Mouse (Mus musculus) liver, embryonic 14.5 days (tissue): ENCODE data around the gene Reps2. TPM values are rescaled to one million over a fixed set of nuclear protein-coding genes. Genes with fewer than 3 reads are reported as not detected.

Experiments used
- ATAC-seq: fragments of 200-750 bp; cut with Nextera tagmentation; 2 replicates; pipeline ENCODE4 v1.8.0; 2017; ENCODE audit warnings: moderate number of reproducible peaks, mild to moderate bottlenecking, moderate library complexity; ENCODE audit not compliant: insufficient read depth
- DNase-seq, 3 experiments: peaks; one replicate each; pipeline ENCODE4 v3.0.0-alpha.2; 2012 to 2013; ENCODE audit warnings: low read depth in 3 of 3, low spot score in 3 of 3
- H3K27ac ChIP-seq: fragments of 300-500 bp; sonication (generic); 2 replicates; pipeline ENCODE4 v1.5.1; 2014; ENCODE audit warnings: moderate library complexity, mild to moderate bottlenecking, control low read depth, inconsistent platforms
- H3K27me3 ChIP-seq: fragments of 300-500 bp; sonication (generic); 2 replicates; pipeline ENCODE4 v1.6.1; 2014; ENCODE audit warnings: mild to moderate bottlenecking, low read length, moderate library complexity; ENCODE audit not compliant: control insufficient read depth, insufficient read depth
- H3K36me3 ChIP-seq: fragments of 300-500 bp; sonication (generic); replicated peaks from 2 replicates; pipeline ENCODE4 v1.6.1; 2014; ENCODE audit warnings: low read depth; ENCODE audit not compliant: control insufficient read depth, insufficient read depth
- H3K4me1 ChIP-seq, 2 experiments: fragments of 200-500 bp in 1 of 2; fragments of 300-500 bp in 1 of 2; sonication (generic) in 1 of 2; replicated peaks; 2 replicates each; pipeline ENCODE4 v1.6.1; 2012 to 2014; ENCODE audit warnings: antibody characterized with exemption in 1 of 2, inconsistent platforms in 1 of 2, low read length in 1 of 2; ENCODE audit not compliant: control insufficient read depth in 2 of 2, insufficient read depth in 2 of 2
- H3K4me2 ChIP-seq: fragments of 300-500 bp; sonication (generic); 2 replicates; pipeline ENCODE4 v1.6.1; 2014; ENCODE audit warnings: low read depth, mild to moderate bottlenecking, control low read depth, moderate library complexity
- H3K4me3 ChIP-seq, 2 experiments: fragments of 200-500 bp in 1 of 2; fragments of 300-500 bp in 1 of 2; sonication (generic) in 1 of 2; 2 replicates each; pipeline ENCODE4 v1.5.1; 2012 to 2014; ENCODE audit warnings: low read depth in 2 of 2, low read length in 2 of 2, mild to moderate bottlenecking in 2 of 2, control low read depth in 1 of 2, inconsistent platforms in 1 of 2, moderate library complexity in 1 of 2; ENCODE audit not compliant: insufficient read depth in 1 of 2
- H3K9ac ChIP-seq: fragments of 300-500 bp; sonication (generic); replicated peaks from 2 replicates; pipeline ENCODE4 v1.6.1; 2014; ENCODE audit warnings: mild to moderate bottlenecking, control low read depth, moderate library complexity
- H3K9me3 ChIP-seq: fragments of 300-500 bp; sonication (generic); 2 replicates; pipeline ENCODE4 v1.6.1; 2016; ENCODE audit warnings: low read length, mixed read lengths; ENCODE audit not compliant: control insufficient read depth
- CTCF ChIP-seq: IDR thresholded peaks from 2 replicates; pipeline ENCODE4 v1.5.1; 2016; ENCODE audit warnings: antibody characterized with exemption, low read depth, control low read depth
- EP300 ChIP-seq: IDR thresholded peaks from 2 replicates; pipeline ENCODE4 v1.6.1; 2016; ENCODE audit warnings: antibody characterized with exemption, low read depth
- WGBS: fragments of 180-500 bp; shearing (Covaris S2); extraction: QIAGEN DNeasy Blood & Tissue Kit; methylation state at CpG from one replicate; pipeline ENCODE4 v1.1.7; 2014; ENCODE audit not compliant: insufficient replicate concordance; 5-methylcytosine and 5-hydroxymethylcytosine counted together
- polyA plus RNA-seq, 2 experiments: library from polyadenylated mRNA; depleted of rRNA in 1 of 2; stranded (reverse) in 1 of 2; unstranded in 1 of 2; fragments of >200 nt; fragmentation: Nextera tagmentation in 1 of 2; extraction: Ambion mirVana in 1 of 2; gene quantifications; 2 replicates each; pipeline versions ENCODE4 v1.2.1 to v1.2.3; 2012 to 2014

Reps2 gene
- polyA plus RNA-seq, 2 experiments: 0.63 to 0.95 TPM

GRCm38 (mm10) chrX:162527240-162527639, 116.2 kb downstream of the Reps2 start:
- Histone ChIP-seq H3K36me3 (no peaks in the 10 kb centered on the region), H3K27me3 (no peaks in the 10 kb centered on the region), H3K9ac (no peak overlapping the region), H3K4me1 (no peaks in the 10 kb centered on the region), H3K27ac (no peak overlapping the region), H3K4me2 (no peak overlapping the region), H3K9me3 (no peaks in the 10 kb centered on the region), H3K4me3 (no peak overlapping the region)
- 40% methylated on average over 2 of the region's 2 CpGs for WGBS
- DNase-seq (no peak), ATAC-seq (no peak)
- peak; percentile 68 for TF ChIP-seq CTCF
- TF ChIP-seq EP300: no peak

DNA sequence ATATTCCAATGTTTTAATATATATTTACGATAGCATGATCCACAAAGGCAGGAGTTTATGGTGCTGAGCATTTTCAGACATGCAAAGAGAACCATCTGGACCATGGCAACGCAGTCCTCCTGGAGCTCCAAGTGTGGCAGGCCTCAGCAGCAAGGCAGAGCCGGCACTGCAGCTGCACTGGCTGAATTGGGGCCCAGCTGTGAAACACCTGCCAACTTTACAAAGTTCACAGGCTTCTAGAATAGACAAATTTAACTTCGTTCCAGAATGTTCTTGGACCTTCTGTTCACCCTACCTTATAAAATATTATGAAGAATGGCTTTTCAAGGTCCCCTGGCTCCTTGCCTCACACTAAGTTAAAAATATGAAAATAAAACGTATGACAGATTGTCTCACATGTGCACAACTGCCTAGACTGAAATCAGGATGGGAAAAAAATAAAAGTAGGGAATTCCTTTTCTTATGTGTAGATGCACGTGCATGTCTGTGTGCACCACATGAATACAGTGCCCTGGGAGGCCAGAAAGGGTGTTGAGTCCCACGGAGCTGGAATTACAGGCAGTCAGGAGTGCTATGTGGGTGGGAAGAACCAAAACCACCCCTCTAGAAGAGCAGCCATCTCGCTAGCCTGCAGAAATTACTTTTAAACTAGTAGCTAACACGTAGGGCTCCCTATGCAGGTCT, 121.5 kb downstream of the Reps2 start:
- Histone ChIP-seq H3K4me1 (no peaks in the 10 kb centered on the region), H3K27me3 (no peaks in the 10 kb centered on the region), H3K4me2 (no peak overlapping the region), H3K4me3 (no peak overlapping the region), H3K9me3 (no peaks in the 10 kb centered on the region), H3K36me3 (no peaks in the 10 kb centered on the region), H3K27ac (no peak overlapping the region), H3K9ac (no peak overlapping the region)
- ATAC-seq (no peak), DNase-seq (no peak)
- no peak for TF ChIP-seq EP300
- no peak for TF ChIP-seq CTCF
- 62% methylated on average over 9 of the region's 9 CpGs for WGBS

- DNase-seq (no peak), ATAC-seq (no peak)
- H3K9ac ChIP-seq: no peak overlapping the region
These were observed 122.3 kb downstream of the Reps2 start for GRCm38 (mm10) chrX:162521197-162521596.

DNA sequence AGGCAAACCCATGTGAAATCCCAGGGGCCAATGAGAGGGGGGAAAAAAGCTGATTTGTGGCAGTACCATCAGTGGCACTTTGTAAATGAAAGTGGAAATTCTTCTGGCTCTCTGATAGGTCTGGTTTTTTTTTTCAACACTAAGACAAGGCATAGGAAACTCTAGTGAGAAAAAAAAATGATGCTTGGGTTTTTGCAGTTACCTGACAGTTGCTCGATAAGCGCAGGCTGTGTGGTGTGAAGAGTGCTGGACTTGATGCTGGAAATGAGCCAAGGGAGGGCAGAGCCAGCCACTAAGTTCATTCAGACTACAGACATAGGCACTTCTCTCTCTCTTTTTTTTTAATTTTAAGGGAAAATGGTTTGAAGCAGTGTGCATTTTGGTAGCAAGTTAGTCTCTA, 123.1 kb downstream of the Reps2 start:
- no peak overlapping the region for H3K27ac ChIP-seq
- no peak for DNase-seq
- H3K4me3 ChIP-seq: no peak overlapping the region
- ATAC-seq: no peak
- TF ChIP-seq EP300 (no peak), CTCF (no peak)
- H3K9ac ChIP-seq: no peak overlapping the region
- H3K36me3 ChIP-seq: no peaks in the 10 kb centered on the region
- 81% methylated on average over 2 of the region's 2 CpGs for WGBS
- no peaks in the 10 kb centered on the region for H3K9me3 ChIP-seq
- no peaks in the 10 kb centered on the region for H3K4me1 ChIP-seq
- H3K27me3 ChIP-seq: no peaks in the 10 kb centered on the region
- H3K4me2 ChIP-seq: no peak overlapping the region

More at GRCm38 (mm10) chrX:162521197-162521596, 122.3 kb downstream of the Reps2 start:
- Histone ChIP-seq H3K9me3 (no peaks in the 10 kb centered on the region), H3K27me3 (no peaks in the 10 kb centered on the region), H3K27ac (no peak overlapping the region), H3K4me3 (no peak overlapping the region), H3K4me2 (no peak overlapping the region), H3K4me1 (no peaks in the 10 kb centered on the region), H3K36me3 (no peaks in the 10 kb centered on the region)
- 68% methylated on average over 4 of the region's 4 CpGs for WGBS
- TF ChIP-seq CTCF (no peak), EP300 (no peak)

DNA sequence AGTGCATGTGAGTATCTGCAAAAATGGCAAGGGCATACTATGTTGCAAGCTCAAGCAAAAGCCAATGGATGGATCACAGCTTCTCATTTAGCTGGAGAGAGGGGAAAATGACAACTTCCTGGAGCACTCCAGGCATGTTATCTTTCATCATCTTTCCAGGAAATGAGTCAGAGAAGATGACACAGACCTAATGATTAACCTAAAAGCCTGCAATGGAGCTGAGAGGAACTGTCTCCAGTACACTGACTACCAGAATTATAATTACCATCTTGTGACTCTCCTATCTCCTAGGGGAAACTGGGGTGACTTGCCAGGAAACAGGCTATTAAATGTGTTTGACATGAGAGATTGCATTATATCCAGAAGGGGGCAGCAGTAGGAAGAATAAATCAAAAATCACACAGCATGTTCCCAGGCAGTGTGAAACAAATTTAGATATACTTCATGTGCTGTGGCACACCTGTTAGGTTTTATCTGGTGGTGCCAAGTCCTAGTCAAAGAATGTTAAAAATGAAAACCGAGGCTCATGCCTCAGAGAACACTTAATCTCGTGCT, 132.9 kb downstream of the Reps2 start:
- Histone ChIP-seq H3K4me3 (no peak overlapping the region), H3K4me1 (no peaks in the 10 kb centered on the region), H3K9ac (no peak overlapping the region), H3K27ac (no peak overlapping the region), H3K4me2 (no peak overlapping the region), H3K9me3 (no peaks in the 10 kb centered on the region), H3K36me3 (no peaks in the 10 kb centered on the region), H3K27me3 (no peaks in the 10 kb centered on the region)
- 39% methylated on average over 2 of the region's 2 CpGs for WGBS
- DNase-seq (no peak), ATAC-seq (no peak)
- no peak for TF ChIP-seq EP300
- TF ChIP-seq CTCF: no peak
